Mouse (Mus musculus): ENCODE results near the gene Pmfbp1.

The Pmfbp1 gene

GRCm38 (mm10) chr8:109499009-109499717 lies 5.3 kb downstream of the Pmfbp1 start:
- DNase-seq (ENCODE audit: low read depth, low spot score) = no peak

- no peak for DNase-seq (ENCODE audit: low read depth, low spot score)
These were observed 9.7 kb downstream of the Pmfbp1 start for GRCm38 (mm10) chr8:109503566-109503965.

- DNase-seq (ENCODE audit: low read depth, low spot score) = no peak
These were observed 11.7 kb downstream of the Pmfbp1 start for GRCm38 (mm10) chr8:109505560-109505959.

DNA sequence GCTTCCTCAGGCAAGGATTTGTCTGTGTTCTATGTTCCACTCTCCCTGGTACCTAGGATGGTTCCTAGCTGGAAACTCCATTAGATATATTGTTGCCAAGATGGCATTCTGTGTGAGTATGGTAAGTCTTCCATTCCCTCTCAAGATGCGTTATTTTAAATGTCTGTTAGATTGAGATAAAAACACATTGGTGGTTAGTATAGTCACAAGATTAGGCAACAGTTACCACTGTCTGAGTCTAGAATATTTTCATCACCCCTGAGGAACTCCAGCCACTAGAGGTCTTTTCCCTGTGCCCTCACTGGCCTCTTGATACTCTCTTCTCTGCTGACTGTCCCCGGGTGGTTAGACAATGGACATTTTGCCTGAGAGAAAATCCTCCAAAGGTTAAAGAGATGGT lies 30.2 kb downstream of the Pmfbp1 start:
- DNase-seq (ENCODE audit: low read depth, low spot score) = no peak

DNA sequence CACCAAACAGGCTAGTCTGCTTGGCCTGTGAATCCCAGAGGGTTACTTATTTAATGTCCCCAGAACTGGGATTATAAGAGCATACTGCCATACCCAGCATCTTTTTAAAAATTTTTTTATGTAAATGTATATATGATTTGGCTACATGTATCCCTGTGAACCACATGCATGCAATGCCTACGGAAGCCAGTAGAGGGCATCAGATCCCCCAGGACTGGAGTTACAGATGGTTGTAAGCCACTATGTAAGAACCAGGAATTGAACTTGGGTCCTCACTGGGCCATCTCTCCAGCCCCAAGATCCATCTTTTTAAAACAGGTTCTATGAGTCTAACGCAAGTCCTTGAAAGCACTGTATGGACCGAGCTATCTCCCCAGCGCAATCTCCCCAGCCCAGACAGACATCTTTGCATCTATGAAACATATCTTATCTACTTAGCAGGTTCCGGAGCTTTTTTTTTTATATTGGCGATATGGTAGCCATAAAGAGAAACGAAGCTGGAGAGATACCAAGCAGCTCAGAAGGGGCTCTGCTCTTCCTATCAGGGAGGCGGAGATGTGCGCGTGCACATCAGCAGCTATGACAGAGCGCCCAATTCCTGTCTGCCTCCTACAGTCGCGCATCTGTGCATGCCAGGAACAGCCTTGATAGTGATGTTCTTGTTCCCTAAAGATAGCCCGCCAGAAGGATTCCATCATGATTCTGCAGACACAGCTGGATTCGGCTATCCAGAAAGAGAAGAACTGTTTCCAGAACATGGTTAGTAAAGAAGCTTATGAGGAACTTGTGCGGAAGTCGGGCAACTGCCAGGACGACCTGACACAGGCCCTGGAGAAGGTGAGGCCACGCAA lies 41.5 kb downstream of the Pmfbp1 start:
- DNase-seq (ENCODE audit: low read depth, low spot score) = peak; percentile 55

- peak; percentile 72 for DNase-seq (ENCODE audit: low read depth, low spot score)
These were observed 42.9 kb downstream of the Pmfbp1 start for GRCm38 (mm10) chr8:109536703-109537102.

GRCm38 (mm10) chr8:109542165-109542564 lies 48.3 kb downstream of the Pmfbp1 start:
- no peak for DNase-seq (ENCODE audit: low read depth, low spot score)

GRCm38 (mm10) chr8:109542748-109543519 lies 49.1 kb downstream of the Pmfbp1 start:
- no peak for DNase-seq (ENCODE audit: low read depth, low spot score)

DNA sequence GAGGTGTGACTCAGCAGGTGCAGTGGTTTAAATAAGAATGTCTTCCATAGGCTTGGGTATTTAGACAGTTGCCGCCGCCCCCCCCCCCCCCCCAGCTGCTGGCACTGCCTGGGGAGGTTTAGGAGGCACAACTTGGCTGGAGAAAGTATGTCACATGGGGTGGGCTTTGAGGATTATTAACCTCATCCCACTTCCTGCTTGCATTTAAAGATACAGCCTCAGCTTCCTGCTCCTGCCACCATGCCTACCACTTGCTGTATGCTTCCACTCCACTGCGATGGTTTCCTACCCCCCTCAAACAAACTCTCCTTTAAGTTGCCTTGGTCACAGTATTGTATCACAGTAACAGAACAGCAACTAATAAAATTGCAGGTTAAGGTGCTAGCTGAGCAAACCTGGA lies 50.2 kb downstream of the Pmfbp1 start:
- DNase-seq (ENCODE audit: low read depth, low spot score) = no peak

DNA sequence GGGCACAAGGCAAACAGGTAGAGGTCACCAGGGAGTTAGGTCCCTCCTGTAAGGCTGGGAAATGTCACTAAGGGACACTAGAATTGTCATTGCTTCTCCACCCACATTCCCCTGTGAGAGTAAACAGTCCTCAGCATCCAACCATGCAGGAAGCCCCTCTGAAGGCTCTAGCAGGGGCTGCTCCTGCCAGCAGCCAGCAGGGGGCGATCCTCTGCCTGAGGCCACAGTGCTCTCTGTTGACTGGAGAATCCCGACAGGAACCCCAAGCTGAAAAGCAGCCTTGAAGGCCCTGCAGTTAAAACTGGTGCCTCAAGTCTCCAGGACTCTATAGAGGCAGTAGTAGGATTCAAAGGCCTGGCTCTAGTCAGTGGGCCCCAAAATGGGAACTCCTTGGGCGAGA lies 57.8 kb downstream of the Pmfbp1 start:
- DNase-seq (ENCODE audit: low read depth, low spot score) = peak; percentile 38

GRCm38 (mm10) chr8:109563881-109564280 lies 70.1 kb downstream of the Pmfbp1 start:
- no peak for DNase-seq (ENCODE audit: low read depth, low spot score)

- DNase-seq (ENCODE audit: low read depth, low spot score) = no peak
These were observed 70.9 kb downstream of the Pmfbp1 start for GRCm38 (mm10) chr8:109564766-109565165.

DNA sequence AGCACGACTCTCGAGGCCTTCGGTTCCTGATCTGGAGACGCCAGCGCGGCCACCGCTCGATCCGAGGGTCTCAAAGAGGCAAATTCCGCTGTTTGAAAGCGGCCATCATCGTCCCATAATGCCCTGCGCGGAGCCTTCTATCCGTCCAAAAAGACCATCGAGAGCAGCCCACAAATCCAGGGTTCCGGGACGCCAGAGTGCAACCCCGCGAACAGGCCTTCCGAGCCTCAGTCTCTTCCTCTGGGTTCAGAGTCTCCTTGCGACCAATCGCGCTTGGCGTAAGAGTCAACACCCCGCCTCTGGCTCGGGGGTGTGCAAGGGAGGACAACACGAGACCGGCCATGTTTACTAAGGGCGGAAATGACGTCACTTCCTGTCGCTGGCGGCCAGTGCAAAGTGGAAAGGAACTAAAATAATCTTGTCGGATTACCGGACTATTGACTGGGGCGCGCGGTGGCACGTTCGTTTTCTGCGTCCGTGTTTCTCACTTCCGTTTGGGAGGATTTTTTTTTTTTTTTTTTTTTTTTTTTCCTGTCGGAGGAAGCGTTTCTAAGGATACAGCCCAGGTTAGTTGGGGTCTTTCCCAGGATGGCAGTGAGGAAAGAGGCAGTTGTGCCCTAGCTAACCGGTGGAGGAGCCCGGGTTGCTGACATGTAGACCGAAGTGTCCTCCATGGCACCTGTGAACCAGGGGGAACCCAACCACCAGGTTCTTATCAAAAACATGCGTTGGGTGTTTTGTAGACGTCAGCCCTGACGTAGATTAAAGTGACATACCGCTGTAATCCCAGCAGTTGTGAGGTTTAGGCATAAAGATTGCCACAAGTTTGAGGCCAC lies 71.9 kb downstream of the Pmfbp1 start, which contains the start of the genes Dhx38 and Txnl4b:
Gene Dhx38 (minus strand): TSS at position 364 of the 836 bp plus-strand sequence.
Gene Txnl4b (plus strand): TSS at position 395 of the 836 bp plus-strand sequence.
- peak; percentile 100 for DNase-seq (ENCODE audit: low read depth, low spot score)

- DNase-seq (ENCODE audit: low read depth, low spot score) = no peak
These were observed 77.3 kb downstream of the Pmfbp1 start for GRCm38 (mm10) chr8:109571139-109571538.

DNA sequence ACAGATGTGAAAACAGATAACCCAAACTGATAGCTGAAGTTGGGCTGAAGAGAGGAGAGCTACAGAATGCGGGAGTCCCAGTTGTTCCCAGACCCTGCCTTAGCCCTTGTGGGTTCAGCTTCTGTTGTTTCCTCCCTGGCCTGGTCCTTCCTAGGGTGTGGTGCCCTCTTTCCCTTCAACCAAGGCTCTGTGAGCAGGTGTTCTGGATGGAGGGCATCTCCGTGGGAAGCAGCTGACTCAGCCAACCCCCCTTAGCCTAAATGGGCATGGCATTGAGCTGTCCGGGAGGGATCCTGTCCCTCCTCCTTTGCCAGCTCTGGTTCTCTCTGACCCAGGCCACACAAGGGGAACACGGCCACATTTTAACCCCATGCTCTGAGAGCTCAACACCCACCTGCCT lies 82.5 kb downstream of the Pmfbp1 start:
- no peak for DNase-seq (ENCODE audit: low read depth, low spot score)

DNA sequence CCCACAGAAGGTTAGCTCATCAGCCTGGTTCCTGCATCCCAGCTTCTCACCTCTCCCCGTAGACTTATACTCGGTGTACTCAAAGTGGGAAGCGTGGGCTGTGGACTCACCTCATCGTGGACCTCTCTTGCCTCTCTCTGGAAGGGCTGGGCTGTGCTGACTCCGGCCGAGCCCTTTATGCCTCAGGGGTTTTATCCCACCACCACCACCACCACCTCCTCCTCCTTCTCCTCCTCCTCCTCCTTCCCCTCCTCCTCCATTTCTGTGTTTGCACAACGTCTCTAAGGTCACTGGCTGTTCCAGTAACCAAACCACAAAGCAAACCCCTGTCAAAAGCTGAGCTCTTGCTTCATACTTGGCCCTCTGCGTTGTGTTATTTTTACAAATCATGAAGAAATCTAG lies 85.1 kb downstream of the Pmfbp1 start, which contains the start of gene Hp:
Gene Hp (minus strand): TSS at position 273 of the 402 bp plus-strand sequence.
- no peak for DNase-seq (ENCODE audit: low read depth, low spot score)

- DNase-seq (ENCODE audit: low read depth, low spot score) = no peak
These were observed 90.5 kb downstream of the Pmfbp1 start for GRCm38 (mm10) chr8:109584293-109584692.

DNA sequence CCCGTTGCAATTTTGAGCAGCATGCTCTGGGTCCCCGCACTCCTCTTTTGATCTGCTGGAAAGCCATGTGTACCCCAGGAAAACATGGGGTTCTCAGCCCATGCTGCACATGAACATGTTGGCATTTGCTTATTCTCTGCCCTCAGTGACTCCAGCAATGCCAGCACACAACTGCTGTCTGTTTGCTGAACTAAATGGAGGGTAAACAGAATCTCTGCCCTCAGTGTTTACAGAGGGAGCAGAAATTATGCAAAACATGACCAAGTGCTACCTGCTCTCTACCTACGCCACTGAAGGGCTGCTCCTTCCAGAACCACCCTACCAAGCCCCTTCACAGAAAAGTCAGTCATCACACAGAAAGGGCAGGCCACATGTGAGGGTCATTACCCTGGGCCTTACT lies 91.0 kb downstream of the Pmfbp1 start:
- no peak for DNase-seq (ENCODE audit: low read depth, low spot score)

DNA sequence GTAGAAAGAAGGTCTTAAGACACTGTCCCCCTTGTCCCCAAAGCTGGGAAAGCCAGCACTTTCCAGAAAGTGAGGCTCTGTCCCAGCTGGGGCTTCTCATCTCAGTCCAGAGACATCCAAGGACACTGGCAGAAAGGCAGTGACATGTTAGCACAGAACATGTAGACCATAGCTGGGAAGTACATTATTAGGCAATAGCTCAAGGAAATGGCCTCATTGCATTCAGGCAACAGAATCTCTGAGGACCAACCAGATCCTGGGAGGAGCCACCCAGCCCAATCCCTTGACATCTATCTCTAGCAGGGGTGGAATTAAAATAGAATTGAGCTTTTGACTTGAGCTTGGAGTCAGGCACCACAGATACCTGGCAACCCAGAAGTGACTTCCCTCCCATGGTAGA lies 91.8 kb downstream of the Pmfbp1 start:
- DNase-seq (ENCODE audit: low read depth, low spot score) = no peak

GRCm38 (mm10) chr8:109586972-109587504 lies 93.2 kb downstream of the Pmfbp1 start:
- DNase-seq (ENCODE audit: low read depth, low spot score) = no peak

DNA sequence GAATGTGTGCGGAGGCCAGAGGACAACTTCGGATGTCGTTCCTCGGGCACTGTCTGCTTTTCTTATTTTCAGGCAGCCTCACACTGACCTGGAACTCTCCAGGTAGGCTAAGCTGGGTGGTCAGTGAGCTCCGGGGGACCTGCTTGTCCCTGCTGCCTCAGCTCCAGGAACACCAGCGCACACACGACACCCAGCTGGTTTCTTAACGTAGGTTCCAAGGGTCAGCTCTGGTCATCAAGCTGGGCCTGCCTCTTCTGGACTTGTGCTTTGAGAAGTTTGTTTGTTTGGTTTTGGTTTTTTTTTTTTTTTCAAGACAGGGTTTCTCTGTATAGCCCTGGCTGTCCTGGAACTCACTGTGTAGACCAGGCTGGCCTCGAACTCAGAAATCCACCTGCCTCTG lies 97.1 kb downstream of the Pmfbp1 start:
- DNase-seq (ENCODE audit: low read depth, low spot score) = no peak
